Mouse (Mus musculus) CD8-positive naive resting alpha-beta T cell, adult 2 months (primary cell): ENCODE data around the gene E130309D02Rik.
A peak's percentile ranks its signal among the peaks of the same experiment; 100 is the strongest.

ENCODE experiments used
- DNase-seq, 2 experiments: peaks; one replicate each; pipeline ENCODE4 v3.0.0; 2022; ENCODE audit warnings: low read depth in 2 of 2, low spot score in 2 of 2

The E130309D02Rik gene

GRCm38 (mm10) chr5:143311886-143312285 is 3.3 kb downstream of the E130309D02Rik start:
- DNase-seq = peak; percentile 80 to 85

- DNase-seq = no peak
Measured at GRCm38 (mm10) chr5:143309916-143310315, 5.2 kb downstream of the E130309D02Rik start.

GRCm38 (mm10) chr5:143308825-143309224 is 6.3 kb downstream of the E130309D02Rik start:
- DNase-seq = no peak

GRCm38 (mm10) chr5:143304251-143304650 is 10.9 kb downstream of the E130309D02Rik start:
- DNase-seq = no peak

- DNase-seq = no peak
Measured at GRCm38 (mm10) chr5:143301296-143301695, 13.9 kb downstream of the E130309D02Rik start.

- DNase-seq = peak; percentile 20 to 46
Measured at GRCm38 (mm10) chr5:143299686-143300085, 15.5 kb downstream of the E130309D02Rik start.

GRCm38 (mm10) chr5:143298391-143298790 is 16.8 kb downstream of the E130309D02Rik start:
- DNase-seq = no peak

GRCm38 (mm10) chr5:143297986-143298385 is 17.2 kb downstream of the E130309D02Rik start:
- DNase-seq = no peak

- DNase-seq = no peak
Measured at GRCm38 (mm10) chr5:143295330-143295729, 19.8 kb downstream of the E130309D02Rik start.

- no peak for DNase-seq
Measured at GRCm38 (mm10) chr5:143294862-143295261, 20.3 kb downstream of the E130309D02Rik start.

GRCm38 (mm10) chr5:143293404-143293803 is 21.8 kb downstream of the E130309D02Rik start, which contains the start of gene Zfp853:
Gene Zfp853, minus strand, starts transcription at chr5:143293623.
- DNase-seq = no peak

GRCm38 (mm10) chr5:143292879-143293278 is 22.3 kb downstream of the E130309D02Rik start:
- DNase-seq = no peak

GRCm38 (mm10) chr5:143289299-143289698 is 25.9 kb downstream of the E130309D02Rik start:
- DNase-seq = no peak

GRCm38 (mm10) chr5:143288378-143288911 is 26.7 kb downstream of the E130309D02Rik start:
- DNase-seq = no peak

GRCm38 (mm10) chr5:143287774-143288328 is 27.3 kb downstream of the E130309D02Rik start:
- DNase-seq = no peak

- DNase-seq = no peak
Measured at GRCm38 (mm10) chr5:143284762-143285161, 30.4 kb downstream of the E130309D02Rik start.

- DNase-seq = no peak
Measured at GRCm38 (mm10) chr5:143279247-143279646, 35.9 kb downstream of the E130309D02Rik start.

- no peak for DNase-seq
Measured at GRCm38 (mm10) chr5:143275761-143276160, 39.4 kb downstream of the E130309D02Rik start.

GRCm38 (mm10) chr5:143272540-143273330 is 42.4 kb downstream of the E130309D02Rik start:
- no peak for DNase-seq

GRCm38 (mm10) chr5:143272108-143272507 is 43.1 kb downstream of the E130309D02Rik start:
- DNase-seq = no peak

- no peak for DNase-seq
Measured at GRCm38 (mm10) chr5:143271642-143272041, 43.5 kb downstream of the E130309D02Rik start.

- DNase-seq = no peak
Measured at GRCm38 (mm10) chr5:143270151-143270519, 45.0 kb downstream of the E130309D02Rik start.
